Mouse (Mus musculus): Measurements from ENCODE around the gene Gm42957.
"Not testable (repeated sequence)": the region's sequence is repeated elsewhere in the genome, so short reads cannot be mapped to it uniquely, and the experiment has no call there.

The Gm42957 gene

DNA sequence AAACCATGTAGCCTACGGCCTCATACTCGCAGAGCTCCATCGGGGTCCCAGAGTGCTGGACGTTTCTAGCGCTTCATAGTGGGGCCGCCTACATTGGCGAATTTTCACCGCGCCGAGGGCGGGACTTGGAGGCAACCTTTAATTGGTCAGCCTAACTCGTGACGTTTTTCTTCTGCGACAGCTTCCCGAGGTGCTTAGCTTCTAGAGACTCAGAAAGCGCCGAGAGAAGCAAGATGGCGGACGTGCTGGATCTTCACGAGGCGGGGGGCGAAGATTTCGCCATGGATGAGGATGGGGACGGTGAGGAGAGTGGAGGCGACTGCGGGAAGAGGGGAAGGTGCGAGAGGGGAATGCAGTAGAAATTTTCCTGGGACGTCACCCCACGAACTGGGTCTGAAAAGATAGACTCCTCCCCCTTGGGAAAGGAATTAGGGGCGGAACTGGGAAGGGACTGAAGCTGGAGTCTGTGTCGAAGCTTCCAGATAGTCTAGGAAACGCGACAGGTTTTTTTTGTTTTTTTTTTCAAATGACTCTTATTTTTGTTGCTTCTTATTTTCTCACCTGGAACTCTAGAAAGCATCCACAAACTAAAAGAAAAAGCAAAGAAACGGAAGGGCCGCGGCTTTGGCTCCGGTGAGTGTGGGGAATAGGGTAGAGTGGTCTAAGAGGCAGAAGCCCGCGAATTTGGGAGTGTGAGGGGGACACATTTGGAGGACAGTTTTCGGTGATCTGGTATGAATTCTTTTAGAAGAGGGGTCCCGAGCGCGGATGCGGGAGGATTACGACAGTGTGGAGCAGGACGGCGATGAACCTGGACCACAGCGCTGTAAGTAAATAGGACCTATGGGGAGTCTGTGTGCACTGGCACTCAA is 5.3 kb upstream of the Gm42957 start, which contains the start of gene Rbm8a:
TSS of gene Rbm8a (plus strand) at position 205 of the 872 bp plus-strand sequence.
- peak; percentile 97 for DNase-seq

DNA sequence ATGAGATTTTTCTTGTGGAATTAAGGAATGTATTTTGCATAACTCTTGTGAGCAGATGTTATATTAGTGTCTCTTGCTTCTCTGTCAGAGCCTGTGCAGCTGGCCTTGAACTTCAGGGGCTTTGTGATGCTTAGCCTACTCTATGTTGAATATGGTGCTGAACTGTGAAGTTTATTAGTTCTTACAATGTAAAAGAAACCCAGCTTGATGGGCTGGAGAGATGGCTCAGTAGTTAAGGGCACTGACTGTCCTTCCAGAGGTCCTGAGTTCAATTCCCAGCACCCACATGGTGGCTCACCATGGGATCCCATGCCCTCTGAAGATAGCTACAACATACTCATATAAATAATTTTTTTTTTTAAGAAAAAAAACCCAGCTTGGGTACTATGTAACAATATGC is 3.2 kb upstream of the Gm42957 start:
- no peak for DNase-seq

DNA sequence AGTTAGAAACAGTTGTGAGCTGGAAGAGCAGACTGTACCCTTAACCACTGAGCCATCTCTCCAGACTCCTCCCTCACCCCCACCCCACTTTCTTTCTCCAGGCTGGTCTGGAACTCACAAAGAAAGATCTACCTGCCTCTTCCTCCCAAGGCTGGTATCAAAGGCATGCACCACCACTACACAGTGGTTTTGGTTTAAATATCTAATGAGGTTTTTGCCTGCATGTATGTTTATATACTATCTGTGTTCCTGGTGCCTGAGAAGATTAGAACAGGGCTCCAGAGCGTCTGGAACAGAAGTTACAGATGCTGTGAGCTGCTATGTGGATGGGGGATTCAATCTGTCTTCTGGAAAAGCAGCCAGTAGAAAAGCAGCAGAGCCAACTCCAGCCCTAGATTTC is 1.3 kb upstream of the Gm42957 start:
- no peak for DNase-seq

DNA sequence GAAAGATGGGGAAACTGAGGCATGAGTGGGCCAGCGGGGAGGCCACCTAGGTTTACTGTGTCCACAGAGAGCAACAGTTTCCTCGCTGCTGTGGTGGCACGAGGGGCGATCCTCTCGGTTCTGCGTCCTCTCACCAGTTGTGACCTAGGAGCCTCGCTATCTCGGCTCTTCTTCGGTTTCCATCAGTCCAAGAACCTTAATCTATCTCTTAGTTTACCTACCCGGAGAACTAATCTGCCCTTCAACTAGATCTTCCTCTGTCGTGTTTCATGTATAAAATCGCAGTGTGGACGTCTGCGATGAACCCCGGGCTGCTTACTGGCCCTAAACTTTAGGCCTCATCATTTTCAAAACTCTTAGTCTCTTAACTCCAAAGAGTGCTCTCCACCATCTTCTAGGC is 632 bp downstream of the Gm42957 start:
- no peak for DNase-seq

DNA sequence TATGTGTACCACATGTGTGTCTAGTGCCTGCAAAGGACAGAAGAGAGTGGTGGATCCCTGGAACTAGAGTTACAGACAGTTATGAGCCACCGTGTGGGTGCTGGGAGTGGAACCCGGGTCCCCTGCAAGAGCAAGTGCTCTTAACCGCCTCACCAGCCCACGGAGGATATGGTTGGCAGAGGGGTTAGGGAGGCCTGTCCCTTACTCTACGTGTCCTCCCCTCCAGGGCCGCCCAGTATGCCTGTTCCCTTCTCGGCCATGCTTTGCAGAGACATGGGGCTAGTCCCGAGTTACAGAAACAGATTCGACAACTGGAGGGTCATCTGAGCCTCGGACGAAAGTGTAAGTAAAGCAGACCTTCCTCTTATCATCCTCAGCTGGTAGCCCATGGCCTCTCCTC is 1.2 kb downstream of the Gm42957 start:
- peak; percentile 27 for DNase-seq

DNA sequence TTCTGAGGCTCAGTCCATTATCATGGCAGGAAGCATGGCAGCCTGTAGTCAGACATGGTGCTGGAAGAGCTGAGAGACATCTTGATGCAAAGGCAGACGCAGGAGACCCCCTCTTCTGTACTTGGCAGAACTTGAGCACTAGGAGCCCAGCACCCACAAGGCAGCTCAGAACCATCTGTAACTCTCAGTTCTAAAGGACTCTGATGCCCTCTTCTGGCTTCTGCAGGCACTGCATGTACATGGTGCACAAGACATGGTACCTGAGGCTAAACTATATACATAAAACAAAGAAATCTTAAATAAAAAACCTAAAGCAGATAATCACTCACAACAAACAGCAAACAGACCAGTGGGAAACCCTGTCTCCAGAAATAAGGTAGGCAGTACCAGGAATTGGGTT is 3.9 kb downstream of the Gm42957 start:
- peak; percentile 52 for DNase-seq

DNA sequence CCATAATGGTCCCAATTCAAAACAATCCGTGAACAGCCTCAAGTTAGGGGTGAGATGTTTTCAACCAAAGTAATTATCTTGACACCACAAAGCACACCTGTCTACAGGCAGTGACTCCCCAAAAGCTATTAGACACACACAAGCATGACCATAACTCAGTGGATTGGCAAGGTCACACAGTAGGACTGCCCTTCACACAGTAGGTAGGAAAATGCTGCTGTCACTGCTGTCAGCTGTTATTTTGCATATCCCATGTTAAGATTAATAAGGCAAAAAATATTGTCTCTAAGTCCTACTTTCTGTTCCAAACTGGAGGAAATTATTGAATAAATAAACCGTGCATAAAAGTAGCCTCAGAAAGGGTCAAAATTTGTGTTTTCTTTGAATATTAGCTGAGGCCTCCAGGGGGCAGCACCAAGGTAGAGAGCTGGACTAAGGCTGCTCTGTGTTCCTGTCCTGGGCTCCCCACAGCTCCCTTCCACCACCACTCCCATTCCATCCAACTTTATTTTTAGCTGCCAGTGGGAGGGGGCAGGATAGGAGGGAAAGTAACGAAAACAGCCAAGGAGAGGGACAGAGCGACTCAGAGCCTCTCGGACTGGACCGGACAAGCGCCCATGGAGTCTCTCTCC is 9.9 kb downstream of the Gm42957 start, which contains the start of gene Itga10:
TSS of gene Itga10 (plus strand) at position 567 of the 632 bp plus-strand sequence.
- DNase-seq = peak; percentile 41

DNA sequence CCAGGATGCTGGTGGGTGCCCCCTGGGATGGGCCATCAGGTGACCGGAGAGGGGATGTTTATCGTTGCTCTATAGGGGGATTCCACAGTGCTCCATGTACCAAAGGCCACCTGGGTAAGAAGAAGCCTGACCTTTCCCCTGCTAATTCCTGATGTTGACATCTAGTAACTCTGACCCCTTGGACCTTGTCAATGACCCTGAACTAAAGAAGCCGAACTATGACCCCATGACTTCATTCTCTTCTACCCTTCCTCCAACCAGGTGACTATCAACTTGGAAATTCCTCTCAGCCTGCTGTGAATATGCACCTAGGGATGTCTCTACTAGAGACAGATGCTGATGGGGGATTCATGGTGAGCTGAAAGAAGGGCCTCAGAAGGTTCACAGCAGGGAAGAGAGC is 12.1 kb downstream of the Gm42957 start:
- DNase-seq = no peak

DNA sequence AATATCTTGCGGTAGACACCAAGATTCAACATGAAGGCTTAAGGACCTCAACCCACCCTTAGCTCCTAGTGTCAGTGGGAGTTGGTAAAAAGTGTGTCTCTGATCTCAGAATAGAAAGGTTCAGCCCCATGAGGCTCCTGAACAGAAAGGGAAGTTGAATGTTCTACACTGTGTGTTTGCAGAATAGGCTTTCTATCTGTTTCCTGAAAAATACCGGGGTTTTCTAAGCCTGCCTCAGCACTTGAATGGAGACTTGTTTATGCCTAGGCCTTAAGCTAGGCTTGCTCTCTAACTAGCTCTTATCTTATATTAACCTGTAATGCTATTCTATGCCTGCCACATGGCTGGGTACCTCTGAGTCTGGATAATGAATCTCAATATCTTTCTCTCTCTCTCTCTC is 25.6 kb downstream of the Gm42957 start:
- no peak for DNase-seq

DNA sequence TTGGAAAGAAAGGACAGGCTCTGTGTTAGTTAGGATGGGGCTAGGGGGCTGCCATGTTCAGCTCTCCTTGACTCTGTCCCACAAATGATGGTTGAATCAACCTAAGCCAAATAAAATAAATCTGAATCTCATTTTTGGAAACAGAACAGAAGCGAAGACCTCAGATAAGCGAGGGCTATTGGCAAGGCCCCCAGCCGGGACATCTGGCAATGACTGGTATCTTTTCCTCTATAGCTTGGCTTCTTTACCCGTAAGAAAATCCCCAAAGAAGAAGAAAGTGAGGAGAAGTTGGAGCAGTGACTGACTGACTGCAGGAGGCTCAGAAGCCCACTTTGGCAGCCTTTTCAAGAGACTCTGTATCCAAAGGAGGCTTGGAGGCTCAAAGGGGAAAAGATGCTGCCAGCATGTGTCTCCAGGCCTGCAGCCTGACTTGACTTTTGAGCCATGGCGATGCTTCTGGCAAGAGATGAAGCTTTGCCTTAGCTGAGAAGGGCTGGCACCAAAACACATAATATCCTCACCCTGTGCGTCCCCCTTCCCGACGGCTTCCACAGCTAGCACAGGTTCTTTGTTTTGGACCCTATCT is 27.6 kb downstream of the Gm42957 start:
- DNase-seq = peak; percentile 45

DNA sequence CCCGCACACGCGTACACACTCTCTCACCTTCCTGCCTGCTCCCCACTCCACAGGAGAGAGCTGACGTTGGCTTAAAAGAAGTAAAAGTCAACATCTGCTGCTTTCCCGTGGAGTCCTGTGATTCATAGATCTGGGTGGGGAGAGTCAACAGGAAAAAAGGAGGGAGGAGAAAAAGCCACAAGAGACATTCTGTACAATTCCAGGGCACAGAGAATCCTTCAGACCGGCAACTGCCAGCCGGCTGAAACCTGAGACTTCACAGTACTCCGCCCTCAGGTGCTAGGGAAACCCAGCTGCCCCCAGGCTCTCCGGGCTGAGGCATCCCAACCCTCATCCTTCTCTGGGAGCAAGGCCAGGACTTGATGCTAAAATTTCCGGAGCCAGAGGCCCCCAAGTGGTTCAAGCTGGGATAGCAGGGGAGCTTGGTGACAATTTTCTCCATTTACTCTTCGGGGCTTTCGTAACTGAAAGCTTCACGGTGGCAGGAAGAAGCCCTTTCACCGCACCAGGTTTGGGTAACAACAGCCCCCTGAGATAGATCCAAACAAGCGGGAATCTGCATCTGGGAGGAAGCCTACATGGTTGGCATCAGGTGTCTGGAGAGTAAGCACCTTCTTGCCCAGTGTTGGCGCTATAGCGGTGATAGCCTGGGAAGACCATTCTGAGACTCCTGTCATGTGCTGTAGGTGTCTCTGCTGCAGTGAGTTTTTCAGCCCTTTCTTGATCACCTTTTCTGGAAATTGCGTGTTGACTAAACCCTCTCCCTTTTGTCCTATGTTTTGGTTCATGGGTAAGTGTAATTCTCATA is 28.4 kb downstream of the Gm42957 start:
- DNase-seq = peak; percentile 88

DNA sequence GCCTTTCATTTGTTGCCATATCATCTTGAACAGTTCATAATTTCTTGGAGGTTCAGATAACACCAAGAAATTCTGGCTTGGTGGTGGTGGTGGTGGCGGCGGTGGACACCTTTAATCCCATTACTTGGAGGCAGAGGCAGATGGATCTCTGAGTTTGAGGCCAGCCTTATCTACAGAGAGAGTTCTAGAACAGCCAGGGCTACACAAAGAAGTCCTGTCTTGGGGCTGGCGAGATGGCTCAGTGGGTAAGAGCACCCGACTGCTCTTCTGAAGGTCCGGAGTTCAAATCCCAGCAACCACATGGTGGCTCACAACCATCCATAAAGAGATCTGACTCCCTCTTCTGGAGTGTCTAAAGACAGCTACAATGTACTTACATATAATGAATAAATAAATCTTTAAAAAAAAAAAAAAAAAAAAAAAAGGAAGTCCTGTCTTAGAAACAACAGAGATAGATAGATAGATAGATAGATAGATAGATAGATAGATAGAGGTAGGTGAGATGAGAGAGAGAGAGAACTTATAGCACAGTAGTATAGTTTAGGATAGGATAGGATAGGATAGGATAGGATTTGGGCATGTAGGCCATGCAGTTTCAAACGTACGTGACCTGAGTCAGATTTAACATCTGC is 30.6 kb downstream of the Gm42957 start:
- DNase-seq = not testable (repeated sequence)

DNA sequence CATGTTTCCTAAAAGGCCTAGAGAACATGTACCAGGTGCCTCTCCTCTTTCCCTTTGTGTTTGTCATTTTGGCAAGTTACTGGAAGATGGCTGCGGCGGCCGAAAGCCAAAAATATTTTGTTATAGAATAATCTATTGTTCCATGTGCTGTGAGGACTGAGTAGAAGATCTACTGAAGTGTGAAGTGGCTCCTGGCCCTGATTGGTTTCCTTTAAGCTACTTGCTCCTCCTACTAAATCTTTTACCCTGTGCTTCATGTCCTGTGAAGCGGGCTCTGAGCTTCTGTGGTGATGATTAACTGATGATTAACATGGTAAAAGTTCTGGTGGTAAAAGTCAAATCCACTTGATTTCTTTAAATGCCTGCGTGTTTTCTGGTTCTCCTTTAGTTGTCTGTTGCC is 31.6 kb downstream of the Gm42957 start:
- no peak for DNase-seq

DNA sequence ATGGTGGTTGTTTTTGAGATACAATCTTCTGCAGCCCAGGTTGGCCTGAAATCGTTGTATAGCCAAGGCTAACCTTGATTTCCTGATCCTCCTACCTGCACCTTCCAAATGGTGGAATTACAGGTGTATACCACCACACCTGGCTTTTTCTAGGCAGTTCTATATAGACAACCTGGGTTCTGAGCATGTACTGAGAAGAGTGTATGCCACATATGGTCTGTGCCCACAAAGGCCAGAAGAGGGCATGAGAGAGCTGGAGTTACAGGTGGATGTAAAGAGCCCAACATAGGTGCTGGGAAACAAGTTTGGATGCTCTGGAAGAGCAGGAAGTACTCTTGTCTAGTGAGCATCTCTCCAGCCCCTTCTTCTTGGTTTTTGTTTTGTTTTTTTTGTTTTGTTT is 32.0 kb downstream of the Gm42957 start:
- DNase-seq = no peak

DNA sequence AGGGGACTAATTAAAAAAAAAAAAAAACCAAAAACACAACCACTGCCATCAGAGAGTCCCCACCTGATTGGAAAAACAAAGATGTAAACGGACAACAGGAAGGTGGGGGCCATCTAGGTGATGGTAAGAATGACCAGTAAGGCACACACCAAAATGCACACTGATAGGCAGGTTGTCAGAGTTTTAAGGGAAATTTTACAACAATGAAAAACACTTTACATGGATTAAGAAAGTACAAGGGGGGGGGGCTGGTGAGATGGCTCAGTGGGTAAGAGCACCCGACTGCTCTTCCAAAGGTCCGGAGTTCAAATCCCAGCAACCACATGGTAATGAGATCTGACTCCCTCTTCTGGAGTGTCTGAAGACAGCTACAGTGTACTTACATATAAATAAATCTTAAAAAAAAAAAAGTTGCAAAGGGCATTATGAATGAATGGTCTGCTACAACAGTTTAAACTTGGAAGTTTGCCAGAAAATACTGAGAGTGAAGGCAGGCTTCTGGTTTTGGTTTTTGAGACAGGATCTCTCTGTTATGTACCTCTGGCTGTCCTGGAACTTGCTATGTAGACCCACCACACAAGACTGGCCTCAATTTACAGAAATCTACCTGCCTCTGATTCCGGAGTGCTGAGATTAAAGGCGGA is 33.3 kb downstream of the Gm42957 start:
- DNase-seq = no peak

DNA sequence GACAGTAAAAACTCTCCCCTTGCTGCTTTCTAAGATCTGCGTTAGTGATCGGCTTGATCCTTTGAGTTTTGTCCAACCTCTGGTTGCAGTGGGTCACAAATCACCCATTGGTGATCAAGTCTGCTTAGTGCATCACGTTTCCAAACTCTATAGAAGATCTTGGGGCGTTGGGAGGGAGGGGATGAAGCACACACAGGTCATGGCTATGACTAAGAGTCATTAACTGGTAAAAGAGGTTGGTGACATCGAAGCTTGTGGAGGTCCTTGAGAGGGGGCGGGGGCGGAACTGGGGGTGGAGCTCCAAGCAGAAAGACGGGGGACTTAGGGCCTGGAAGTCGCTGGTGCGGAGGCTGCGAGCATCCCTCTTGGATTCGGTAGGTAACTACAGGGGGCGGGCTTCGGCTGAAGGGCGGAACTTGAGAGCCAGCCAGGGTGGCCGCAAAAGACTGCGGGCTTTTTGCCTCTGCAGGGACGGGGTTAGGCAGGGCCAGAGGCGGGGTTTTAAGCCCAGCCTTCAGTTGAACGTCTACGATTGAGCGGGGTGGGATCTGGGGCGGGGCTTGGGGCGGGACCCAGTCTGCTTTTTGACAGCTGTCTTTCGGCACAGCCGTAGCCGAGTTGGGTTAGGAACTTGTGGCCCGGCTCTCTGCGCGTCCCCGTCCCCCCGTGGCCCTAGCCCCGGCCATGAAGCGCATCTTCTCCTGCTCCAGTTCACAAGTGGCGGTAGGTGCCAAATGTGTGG is 34.6 kb downstream of the Gm42957 start, which contains the start of gene Ankrd35:
TSS of gene Ankrd35 (plus strand) at position 405 of the 742 bp plus-strand sequence.
- peak; percentile 89 for DNase-seq

DNA sequence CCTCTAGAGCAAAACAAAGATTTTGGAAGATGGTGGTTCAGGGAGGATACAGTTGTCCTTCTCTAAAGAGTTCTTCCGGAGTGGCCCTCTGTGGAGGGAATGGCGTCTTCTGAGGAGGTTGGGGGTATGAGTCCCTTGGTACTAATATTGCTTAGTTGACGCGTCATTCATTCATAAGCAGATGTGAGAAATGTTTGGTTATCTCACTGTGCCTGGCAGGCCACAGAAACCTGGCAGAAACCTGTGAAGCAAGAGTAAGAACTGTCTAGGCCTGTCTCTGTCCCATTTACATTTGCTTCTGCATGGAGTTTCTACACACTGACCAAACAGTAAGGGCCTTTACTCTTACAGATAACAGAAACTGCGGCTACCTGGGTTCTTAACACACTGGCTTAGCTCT is 36.2 kb downstream of the Gm42957 start:
- DNase-seq = no peak

DNA sequence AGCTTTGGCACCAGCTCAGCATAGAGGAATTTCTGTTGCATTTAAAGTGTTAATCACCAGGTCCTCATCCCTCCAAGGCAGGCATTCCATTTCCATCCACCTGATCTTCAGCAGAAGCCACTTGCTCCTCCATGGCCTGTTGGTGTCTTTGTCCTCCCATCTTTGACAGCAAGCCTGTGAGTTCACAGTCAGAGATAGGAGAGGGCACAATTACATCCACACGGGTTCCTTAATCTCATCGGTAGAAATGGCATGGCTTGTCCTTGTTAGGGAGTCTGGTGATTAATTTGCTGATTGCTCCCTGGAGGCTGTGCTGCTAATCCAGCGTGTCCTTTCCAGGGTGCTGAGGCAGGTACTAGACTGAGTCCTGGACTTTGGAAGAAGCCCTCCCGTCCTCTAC is 38.2 kb downstream of the Gm42957 start:
- DNase-seq = no peak

DNA sequence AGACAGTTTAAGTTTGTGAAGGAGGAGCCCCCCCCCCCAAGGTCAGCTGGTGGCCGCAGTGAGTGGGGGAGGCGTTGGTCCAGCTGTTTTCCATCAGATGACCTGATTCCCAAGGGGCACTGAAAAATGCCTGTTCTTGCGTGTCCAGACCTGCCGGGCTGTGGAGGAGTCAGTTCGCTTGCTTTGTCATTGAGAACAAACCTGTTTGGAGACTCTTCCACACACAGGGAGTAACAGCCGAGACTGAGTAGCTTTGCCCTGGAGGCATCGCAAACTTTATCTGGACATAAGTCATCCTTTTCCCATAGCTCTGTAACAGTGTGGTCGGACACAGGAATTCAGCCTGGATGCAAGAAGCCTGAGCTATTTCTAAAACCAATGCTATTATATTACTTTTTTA is 39.2 kb downstream of the Gm42957 start:
- no peak for DNase-seq

DNA sequence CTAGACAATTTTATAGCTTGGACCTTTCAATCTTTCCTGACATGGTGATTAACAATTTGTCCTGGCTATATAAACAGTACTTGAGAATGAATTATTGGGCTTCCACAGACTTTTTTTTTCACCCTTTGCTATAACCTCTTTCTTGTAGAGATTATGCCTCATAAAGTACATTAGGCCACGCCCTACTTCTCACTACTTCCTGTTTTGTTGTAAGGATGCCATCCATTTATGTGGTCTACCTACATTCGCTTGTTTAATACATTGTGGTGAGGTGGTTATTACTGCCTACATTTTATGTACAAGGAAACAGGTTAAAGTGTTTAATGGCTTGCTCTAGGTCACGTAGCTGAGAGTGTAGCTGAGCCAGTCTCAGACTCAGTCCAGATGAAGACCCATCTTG is 39.9 kb downstream of the Gm42957 start:
- no peak for DNase-seq

DNA sequence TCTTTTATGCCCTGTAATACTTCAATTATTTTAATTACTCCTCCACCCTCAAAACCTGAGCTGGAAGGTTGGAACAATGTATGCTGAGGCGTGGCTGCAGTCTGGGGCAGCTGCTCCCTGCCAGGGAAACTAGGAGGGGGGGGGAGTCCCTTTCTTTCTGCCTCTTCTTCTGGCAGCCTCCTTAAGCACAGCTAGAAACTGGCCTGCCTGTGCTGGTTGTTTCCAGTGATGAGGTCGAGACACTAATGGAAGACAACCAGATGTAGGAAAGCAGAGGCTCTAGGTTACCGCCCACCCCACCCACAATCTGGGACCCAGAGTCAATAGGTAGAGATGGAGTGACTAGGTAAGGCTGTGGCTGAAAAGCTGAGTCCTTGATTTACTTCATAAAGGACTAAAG is 40.4 kb downstream of the Gm42957 start:
- no peak for DNase-seq

Measured in cerebellum, adult 9-11 months (tissue).